Mouse (Mus musculus) CD4-positive, CD25-positive, alpha-beta regulatory T cell, adult 4 months (primary cell): ENCODE measurements around the gene Kif1bp. TPM values are rescaled to one million over a fixed set of nuclear protein-coding genes. Genes with fewer than 3 reads are reported as not detected.
"Not testable (repeated sequence)": the region's sequence is repeated elsewhere in the genome, so short reads cannot be mapped to it uniquely, and the experiment has no call there.

ENCODE experiments used
- ATAC-seq: one replicate; pipeline ENCODE4 v1.8.0; 2017
- polyA plus RNA-seq, 2 experiments: library from polyadenylated mRNA; unstranded; fragments of 100-300 nt; shearing (Covaris generic); gene quantifications; one replicate each; pipeline ENCODE4 v1.2.1; 2017

Kif1bp gene
- polyA plus RNA-seq, 2 experiments from 2014 or later, result 2.7 to 5.4 TPM

- ATAC-seq, result no peak
Observed at GRCm38 (mm10) chr10:62509032-62509656, 69.1 kb downstream of the Kif1bp start.

- no peak for ATAC-seq
Observed at GRCm38 (mm10) chr10:62508459-62508858, 69.8 kb downstream of the Kif1bp start.

GRCm38 (mm10) chr10:62507591-62508308, 70.5 kb downstream of the Kif1bp start:
- peak; percentile 61 for ATAC-seq

- ATAC-seq, result no peak
Observed at GRCm38 (mm10) chr10:62507071-62507470, 71.2 kb downstream of the Kif1bp start.

GRCm38 (mm10) chr10:62506019-62506556, 72.2 kb downstream of the Kif1bp start:
- peak; percentile 56 for ATAC-seq

GRCm38 (mm10) chr10:62505224-62505983, 72.9 kb downstream of the Kif1bp start:
- peak; percentile 2 for ATAC-seq

GRCm38 (mm10) chr10:62503836-62504628, 74.2 kb downstream of the Kif1bp start:
- no peak for ATAC-seq

- ATAC-seq, result peak; percentile 13
Observed at GRCm38 (mm10) chr10:62503353-62503752, 74.9 kb downstream of the Kif1bp start.

GRCm38 (mm10) chr10:62501951-62502350, 76.3 kb downstream of the Kif1bp start:
- no peak for ATAC-seq

- peak; percentile 24 for ATAC-seq
Observed at GRCm38 (mm10) chr10:62500916-62501615, 77.2 kb downstream of the Kif1bp start.

- peak; percentile 70 for ATAC-seq
Observed at GRCm38 (mm10) chr10:62500088-62500915, 78.0 kb downstream of the Kif1bp start.

- not testable (repeated sequence) for ATAC-seq
Observed at GRCm38 (mm10) chr10:62491681-62492080, 86.6 kb downstream of the Kif1bp start.

Other genes starting within 250 kb of the Kif1bp start
- 100 to 1,000 TPM in 1 of 2 experiments, 10 to 100 TPM in 1; 69.6 to 103 TPM for gene Hk1, start 198.5 kb downstream of the Kif1bp start, polyA plus RNA-seq
- gene Hkdc1, start 156.0 kb downstream of the Kif1bp start, polyA plus RNA-seq, result not detected
- gene 4930507D05Rik, start 129.0 kb downstream of the Kif1bp start, polyA plus RNA-seq, result not detected
- gene Supv3l1, start 128.7 kb downstream of the Kif1bp start, polyA plus RNA-seq, result 10 to 100 TPM in 1 of 2 experiments, 1 to 10 TPM in 1; 8.4 to 11.7 TPM
- 10 to 100 TPM; 70.9 to 80.0 TPM for gene Vps26a, start 91.7 kb downstream of the Kif1bp start, polyA plus RNA-seq
- 1,000 to 10,000 TPM; 1,323 to 1,460 TPM for gene Srgn, start 51.0 kb downstream of the Kif1bp start, polyA plus RNA-seq
- 10 to 100 TPM; 56.3 to 58.8 TPM for gene Ddx21, start 23.8 kb upstream of the Kif1bp start, polyA plus RNA-seq
- 100 to 1,000 TPM in 1 of 2 experiments, 10 to 100 TPM in 1; 96.5 to 101 TPM for gene Ddx50, start 72.8 kb upstream of the Kif1bp start, polyA plus RNA-seq
- gene Stox1, start 147.7 kb upstream of the Kif1bp start, polyA plus RNA-seq, result 1 to 10 TPM; 2.2 to 3.2 TPM
- 100 to 1,000 TPM; 113 to 124 TPM for gene Ccar1, start 213.8 kb upstream of the Kif1bp start, polyA plus RNA-seq